Mouse (Mus musculus) lung, embryonic 16.5 days (tissue): ENCODE measurements around the gene Cilp. TPM values are rescaled to one million over a fixed set of nuclear protein-coding genes. Genes with fewer than 3 reads are reported as not detected.
A peak's percentile ranks its signal among the peaks of the same experiment; 100 is the strongest.
"Not testable (repeated sequence)": the region's sequence is repeated elsewhere in the genome, so short reads cannot be mapped to it uniquely, and the experiment has no call there.

Experiments used
- ATAC-seq: fragments of 200-750 bp; cut with Nextera tagmentation; 2 replicates; pipeline ENCODE4 v1.8.0; 2017; ENCODE audit warnings: low read depth, mild to moderate bottlenecking, moderate library complexity
- H3K27ac ChIP-seq: fragments of 300-500 bp; sonication (generic); 2 replicates; pipeline ENCODE4 v1.5.1; 2014; ENCODE audit warnings: mild to moderate bottlenecking, control low read depth, low read length
- H3K27me3 ChIP-seq: fragments of 300-500 bp; sonication (generic); 2 replicates; pipeline ENCODE4 v1.6.1; 2014; ENCODE audit warnings: low read depth, low read length, mixed read lengths; ENCODE audit not compliant: control insufficient read depth, insufficient read depth
- H3K36me3 ChIP-seq: fragments of 300-500 bp; sonication (generic); 2 replicates; pipeline ENCODE4 v1.6.1; 2014; ENCODE audit warnings: low read length; ENCODE audit not compliant: control insufficient read depth, insufficient read depth
- H3K4me1 ChIP-seq: fragments of 300-500 bp; sonication (generic); replicated peaks from 2 replicates; pipeline ENCODE4 v1.6.1; 2014; ENCODE audit warnings: low read length, mixed read lengths; ENCODE audit not compliant: control insufficient read depth, insufficient read depth
- H3K4me2 ChIP-seq: fragments of 300-500 bp; sonication (generic); 2 replicates; pipeline ENCODE4 v1.6.1; 2014; ENCODE audit warnings: low read depth, low read length, control low read depth
- H3K4me3 ChIP-seq: fragments of 300-500 bp; sonication (generic); 2 replicates; pipeline ENCODE4 v1.5.1; 2014; ENCODE audit warnings: mild to moderate bottlenecking, low read length, control low read depth
- H3K9ac ChIP-seq: fragments of 300-500 bp; sonication (generic); 2 replicates; pipeline ENCODE4 v1.6.1; 2014; ENCODE audit warnings: low read length, control low read depth
- H3K9me3 ChIP-seq: fragments of 300-500 bp; sonication (generic); 2 replicates; pipeline ENCODE4 v1.6.1; 2016; ENCODE audit warnings: low read length; ENCODE audit not compliant: control insufficient read depth
- WGBS: fragments of 180-500 bp; shearing (Covaris S2); extraction: QIAGEN DNeasy Blood & Tissue Kit; methylation state at CpG from one replicate; pipeline ENCODE4 v1.1.7; 2014; 5-methylcytosine and 5-hydroxymethylcytosine counted together
- polyA plus RNA-seq: library from polyadenylated mRNA; unstranded; fragments of >200 nt; fragmentation: Nextera tagmentation; extraction: Ambion mirVana; gene quantifications from 2 replicates; pipeline ENCODE4 v1.2.1, GENCODE M21; 2015

Cilp gene
- 0.19 and 0.35 TPM in 2 replicates for polyA plus RNA-seq

DNA sequence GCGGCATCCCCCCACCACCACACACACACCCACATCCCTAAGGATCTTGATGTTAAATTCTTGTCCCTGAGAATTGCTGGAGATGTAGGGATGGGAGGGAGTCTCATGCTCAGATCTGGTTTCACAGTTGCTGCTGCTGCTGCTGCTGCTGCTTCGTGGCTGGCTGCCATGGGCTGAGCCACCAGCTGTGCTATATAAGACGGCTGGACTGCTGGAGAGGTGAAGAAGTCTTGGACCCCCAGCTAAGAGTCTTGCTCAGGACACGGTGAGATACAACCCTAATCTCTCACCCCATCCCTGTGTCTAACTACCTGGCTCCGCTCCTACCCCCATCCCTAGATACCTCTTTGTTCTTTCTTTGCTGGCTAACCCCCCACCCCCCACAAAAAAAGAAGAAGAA lies at the start of gene Cilp:
Cilp (plus strand) TSS at position 222 of the 400 bp plus-strand sequence.
- Histone ChIP-seq H3K4me3 (no peak within 1 kb of the TSS), H3K9ac (no peak within 1 kb of the TSS), H3K4me2 (no peak within 1 kb of the TSS), H3K27ac (no peak within 1 kb of the TSS), H3K36me3 (no peaks in the 10 kb centered on the region), H3K4me1 (peaks cover 2% of the 10 kb centered on the region; the same call in 1 of the 2 replicates), H3K27me3 (no peaks in the 10 kb centered on the region), H3K9me3 (no peaks in the 10 kb centered on the region)
- peak; percentile 61; the same call in 1 of the 2 replicates for ATAC-seq
- 47% methylated on average over 5 of the region's 5 CpGs for WGBS

- Histone ChIP-seq H3K27me3 (no peaks in the 10 kb centered on the region), H3K36me3 (no peaks in the 10 kb centered on the region), H3K4me3 (peak overlapping the region; percentile 72), H3K4me1 (peaks cover 13% of the 10 kb centered on the region), H3K27ac (peak overlapping the region; percentile 93), H3K4me2 (peak overlapping the region; percentile 95), H3K9me3 (no peaks in the 10 kb centered on the region), H3K9ac (peak overlapping the region; percentile 83)
- ATAC-seq = peak; percentile 62
- 4% methylated on average over 31 of the region's 31 CpGs for WGBS
Observed at GRCm38 (mm10) chr9:65215494-65216126, 49.4 kb upstream of the Cilp start.

DNA sequence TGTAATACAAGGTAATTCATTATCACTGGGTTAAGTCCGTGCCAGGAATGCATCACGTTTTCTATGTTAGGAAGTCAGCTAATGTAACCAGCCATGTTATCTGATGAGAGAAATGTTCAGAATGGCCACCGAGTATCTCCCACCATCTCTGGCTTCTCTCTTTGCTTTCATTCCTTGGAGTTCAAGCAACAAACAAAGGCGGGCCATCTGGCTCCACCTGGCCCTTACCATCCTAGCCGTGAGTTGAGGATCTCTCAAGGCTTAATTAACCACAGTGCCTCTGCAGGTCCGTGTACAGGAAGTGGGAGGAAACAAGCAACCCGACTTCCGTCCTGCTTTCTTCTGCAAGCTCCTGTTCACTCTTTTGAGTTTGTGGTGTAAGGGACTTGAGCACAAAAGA lies 48.0 kb upstream of the Cilp start:
- no peak for ATAC-seq
- H3K36me3 ChIP-seq = no peaks in the 10 kb centered on the region
- H3K4me1 ChIP-seq = peaks cover 13% of the 10 kb centered on the region
- no peak overlapping the region for H3K4me2 ChIP-seq
- no peaks in the 10 kb centered on the region for H3K27me3 ChIP-seq
- no peak overlapping the region for H3K4me3 ChIP-seq
- no peaks in the 10 kb centered on the region for H3K9me3 ChIP-seq
- WGBS = 38% methylated on average over 8 of the region's 8 CpGs
- no peak overlapping the region for H3K9ac ChIP-seq
- no peak overlapping the region for H3K27ac ChIP-seq

GRCm38 (mm10) chr9:65217661-65218060 lies 47.3 kb upstream of the Cilp start:
- Histone ChIP-seq H3K36me3 (no peaks in the 10 kb centered on the region), H3K4me3 (no peak overlapping the region), H3K9me3 (no peaks in the 10 kb centered on the region), H3K27ac (0 out of 2 replicates have a peak overlapping the region, but pooled peaks have one; percentile 5), H3K4me1 (peaks cover 13% of the 10 kb centered on the region), H3K27me3 (no peaks in the 10 kb centered on the region), H3K9ac (peak overlapping the region; percentile 27; the same call in 1 of the 2 replicates), H3K4me2 (no peak overlapping the region)
- WGBS = 60% methylated on average over 6 of the region's 6 CpGs
- no peak for ATAC-seq

DNA sequence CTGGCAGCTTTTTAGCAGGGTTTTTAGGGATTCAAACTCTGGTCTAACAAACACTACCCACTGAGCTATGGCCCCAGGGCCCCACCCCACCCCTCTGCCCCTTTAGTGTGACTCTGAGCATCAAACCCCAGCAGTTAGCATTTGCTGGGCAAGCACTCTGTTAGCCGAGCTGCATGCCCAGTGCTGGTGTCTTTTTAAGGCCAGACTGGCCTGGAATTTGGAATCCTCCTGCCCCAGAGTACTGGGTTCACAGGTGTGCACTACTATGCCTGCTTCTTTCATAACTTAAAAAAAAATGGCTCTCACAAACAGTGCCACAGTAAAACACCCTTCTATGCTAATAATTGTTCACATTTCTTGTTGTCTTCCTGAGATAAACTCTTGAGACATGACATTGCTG lies 46.1 kb upstream of the Cilp start:
- H3K4me2 ChIP-seq = no peak overlapping the region
- no peak overlapping the region for H3K9ac ChIP-seq
- no peak overlapping the region for H3K4me3 ChIP-seq
- 58% methylated on average over 1 of the region's 1 CpGs for WGBS
- peaks cover 13% of the 10 kb centered on the region for H3K4me1 ChIP-seq
- no peaks in the 10 kb centered on the region for H3K9me3 ChIP-seq
- no peak overlapping the region for H3K27ac ChIP-seq
- ATAC-seq = no peak
- H3K36me3 ChIP-seq = no peaks in the 10 kb centered on the region
- H3K27me3 ChIP-seq = no peaks in the 10 kb centered on the region

- H3K9ac ChIP-seq, H3K4me2 ChIP-seq, H3K27ac ChIP-seq, H3K27me3 ChIP-seq, H3K4me3 ChIP-seq, H3K36me3 ChIP-seq, ATAC-seq, H3K9me3 ChIP-seq: not testable (repeated sequence)
- 35% methylated on average over 3 of the region's 3 CpGs for WGBS
- H3K4me1 ChIP-seq = peaks cover 13% of the 10 kb centered on the region
Observed at GRCm38 (mm10) chr9:65220398-65220797, 44.6 kb upstream of the Cilp start.

- H3K36me3 ChIP-seq = no peaks in the 10 kb centered on the region; the same call in 1 of the 2 replicates
- H3K27ac ChIP-seq = no peak overlapping the region
- H3K4me1 ChIP-seq = no peaks in the 10 kb centered on the region
- no peak for ATAC-seq
- no peak overlapping the region for H3K4me2 ChIP-seq
- no peak overlapping the region for H3K4me3 ChIP-seq
- no peaks in the 10 kb centered on the region for H3K27me3 ChIP-seq
- WGBS = 76% methylated on average over 6 of the region's 6 CpGs
- H3K9me3 ChIP-seq = no peaks in the 10 kb centered on the region
- H3K9ac ChIP-seq = no peak overlapping the region
Observed at GRCm38 (mm10) chr9:65223927-65224326, 41.1 kb upstream of the Cilp start.

GRCm38 (mm10) chr9:65225795-65226194 lies 39.2 kb upstream of the Cilp start:
- no peaks in the 10 kb centered on the region for H3K9me3 ChIP-seq
- H3K4me1 ChIP-seq = no peaks in the 10 kb centered on the region
- ATAC-seq = no peak
- H3K27me3 ChIP-seq = no peaks in the 10 kb centered on the region
- H3K4me2 ChIP-seq = no peak overlapping the region
- H3K27ac ChIP-seq = no peak overlapping the region
- no peaks in the 10 kb centered on the region; the same call in 1 of the 2 replicates for H3K36me3 ChIP-seq
- H3K9ac ChIP-seq = no peak overlapping the region
- whole genome bisulfite sequencing = 34% methylated on average over 4 of the region's 4 CpGs
- H3K4me3 ChIP-seq = no peak overlapping the region

- no peak overlapping the region for H3K9ac ChIP-seq
- 75% methylated on average over 6 of the region's 6 CpGs for WGBS
- no peak for ATAC-seq
- no peaks in the 10 kb centered on the region for H3K4me1 ChIP-seq
- no peak overlapping the region for H3K4me3 ChIP-seq
- H3K27ac ChIP-seq = no peak overlapping the region
- H3K36me3 ChIP-seq = no peaks in the 10 kb centered on the region; the same call in 1 of the 2 replicates
- no peaks in the 10 kb centered on the region for H3K9me3 ChIP-seq
- H3K27me3 ChIP-seq = no peaks in the 10 kb centered on the region
- no peak overlapping the region for H3K4me2 ChIP-seq
Observed at GRCm38 (mm10) chr9:65230250-65230649, 34.7 kb upstream of the Cilp start.
